Mouse (Mus musculus) stomach, embryonic 16.5 days (tissue): ENCODE measurements around the gene Pik3r2. TPM values are rescaled to one million over a fixed set of nuclear protein-coding genes. Genes with fewer than 3 reads are reported as not detected.

ENCODE experiments used
- microRNA-seq: library from miRNA; unstranded; fragments of <30 nt; microRNA quantifications from one replicate; pipeline ENCODE4, GENCODE M21; 2016
- polyA plus RNA-seq: library from polyadenylated mRNA; unstranded; fragments of >200 nt; fragmentation: Nextera tagmentation; extraction: Ambion mirVana; gene quantifications from 2 replicates; pipeline ENCODE4 v1.2.1, GENCODE M21; 2015

Gene Pik3r2
- polyA plus RNA-seq, 1 experiment from 2014 or later = 57.6 TPM

Small RNAs within 50 kb of the gene (microRNA-seq; reads per million reads assigned to microRNA genes)
- 0.83 reads per million for gene Mir7240

Other genes with a start within 250 kb of the Pik3r2 start
- 291 and 298 TPM in 2 replicates for gene Fkbp8, start 249.0 kb downstream of the Pik3r2 start, polyA plus RNA-seq
- 53.6 and 53.9 TPM in 2 replicates for gene Kxd1, start 248.8 kb downstream of the Pik3r2 start, polyA plus RNA-seq
- 18.6 and 20.5 TPM in 2 replicates for gene Ell, start 237.3 kb downstream of the Pik3r2 start, polyA plus RNA-seq
- 104 and 111 TPM in 2 replicates for gene Isyna1, start 182.3 kb downstream of the Pik3r2 start, polyA plus RNA-seq
- 65.2 and 68.3 TPM in 2 replicates for gene Ssbp4, start 167.8 kb downstream of the Pik3r2 start, polyA plus RNA-seq
- 2.9 and 3.0 TPM in 2 replicates for gene Lrrc25, start 160.6 kb downstream of the Pik3r2 start, polyA plus RNA-seq
- gene Gdf15, start 144.3 kb downstream of the Pik3r2 start, polyA plus RNA-seq = 0.57 and 0.60 TPM in 2 replicates
- 47.4 and 57.5 TPM in 2 replicates for gene Pgpep1, start 116.3 kb downstream of the Pik3r2 start, polyA plus RNA-seq
- gene Lsm4, start 103.5 kb downstream of the Pik3r2 start, polyA plus RNA-seq = 154 and 173 TPM in 2 replicates
- 22.5 and 30.0 TPM in 2 replicates for gene Jund, start 77.8 kb downstream of the Pik3r2 start, polyA plus RNA-seq
- gene Iqcn, start 73.3 kb downstream of the Pik3r2 start, polyA plus RNA-seq = not detected in 2 replicates
- 2.0 and 4.2 TPM in 2 replicates for gene Gm3336, start 58.2 kb downstream of the Pik3r2 start, polyA plus RNA-seq
- 0.23 and 0.84 TPM in 2 replicates for gene Pde4c, start 53.0 kb downstream of the Pik3r2 start, polyA plus RNA-seq
- gene Rab3a, start 22.0 kb downstream of the Pik3r2 start, polyA plus RNA-seq = 23.4 and 23.8 TPM in 2 replicates
- gene Mpv17l2, start 15.8 kb downstream of the Pik3r2 start, polyA plus RNA-seq = 47.6 and 54.3 TPM in 2 replicates
- gene Mast3, start 28.3 kb upstream of the Pik3r2 start, polyA plus RNA-seq = 10.0 and 10.5 TPM in 2 replicates
- gene Il12rb1, start 31.7 kb upstream of the Pik3r2 start, polyA plus RNA-seq = 0.23 TPM in 1 of 2 replicates, not detected in the other
- 6.0 and 7.1 TPM in 2 replicates for gene Arrdc2, start 63.0 kb upstream of the Pik3r2 start, polyA plus RNA-seq
- 1.4 TPM in 2 replicates for gene Kcnn1, start 86.5 kb upstream of the Pik3r2 start, polyA plus RNA-seq
- gene Ccdc124, start 97.2 kb upstream of the Pik3r2 start, polyA plus RNA-seq = 85.6 and 89.6 TPM in 2 replicates
- gene Slc5a5, start 116.0 kb upstream of the Pik3r2 start, polyA plus RNA-seq = 8.2 and 13.8 TPM in 2 replicates
- gene Rpl18a, start 120.7 kb upstream of the Pik3r2 start, polyA plus RNA-seq = 3,565 and 3,656 TPM in 2 replicates
- 39.8 and 41.4 TPM in 2 replicates for gene Map1s, start 129.2 kb upstream of the Pik3r2 start, polyA plus RNA-seq